Mouse (Mus musculus) left cerebral cortex, postnatal 36 days (tissue): ENCODE measurements around the gene Golga2. TPM values are rescaled to one million over a fixed set of nuclear protein-coding genes. Genes with fewer than 3 reads are reported as not detected.
A peak's percentile ranks its signal among the peaks of the same experiment; 100 is the strongest.

Experiments used
- DNase-seq, 2 experiments: peaks; one replicate each; pipeline ENCODE4 v3.0.0; 2021 to 2022; ENCODE audit warnings: low spot score in 2 of 2, mixed read lengths in 1 of 2
- intact Hi-C: fragments of 180-260 bp; cut with DNase I; formaldehyde crosslinking; loops from one replicate; pipeline ENCODE4 v1.15.1; 2025
- total RNA-seq, 2 experiments: library from RNA; stranded (reverse); gene quantifications; 2 replicates each; pipeline ENCODE4 v1.2.3; 2021

Golga2 gene
- total RNA-seq, 2 experiments from 2014 or later: 83.4 to 89.9 TPM

DNA sequence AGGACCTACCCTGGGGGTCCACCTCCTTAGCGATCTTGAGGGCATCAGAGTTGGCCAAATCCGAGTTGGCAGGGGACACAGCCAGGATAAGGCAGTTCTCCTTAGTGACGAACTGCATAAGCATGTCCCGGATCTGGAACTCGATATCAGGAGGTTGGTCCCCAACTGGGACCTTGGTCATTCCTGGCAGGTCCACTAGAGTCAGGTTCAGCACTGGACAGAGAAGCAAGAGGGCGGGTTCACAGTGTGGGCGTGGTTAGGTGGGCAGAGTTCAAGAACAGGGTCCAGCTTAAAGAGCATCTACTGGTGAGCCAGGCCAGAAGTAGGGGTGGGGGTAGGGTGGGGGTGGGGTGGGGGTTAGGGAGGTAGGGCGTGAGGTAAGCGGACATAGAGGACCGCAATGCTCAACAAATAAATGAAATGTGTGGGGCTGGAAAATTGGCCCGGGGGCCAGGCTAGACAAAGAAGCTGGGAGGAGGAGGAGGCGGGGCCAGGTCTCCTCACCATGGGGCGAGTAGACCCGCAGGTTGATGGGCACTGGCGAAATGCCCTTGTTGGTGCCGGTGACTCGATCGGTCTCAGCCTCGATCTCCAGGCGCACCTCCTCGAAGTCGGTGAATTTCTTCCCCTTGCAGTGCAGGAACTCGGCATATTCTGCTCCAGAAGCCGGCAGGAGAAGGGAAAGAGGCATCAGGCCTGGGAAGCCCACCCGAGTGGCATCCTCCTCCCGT lies 52.9 kb downstream of the Golga2 start:
- DNase-seq: no peak
- intact Hi-C loops: no loop called here

DNA sequence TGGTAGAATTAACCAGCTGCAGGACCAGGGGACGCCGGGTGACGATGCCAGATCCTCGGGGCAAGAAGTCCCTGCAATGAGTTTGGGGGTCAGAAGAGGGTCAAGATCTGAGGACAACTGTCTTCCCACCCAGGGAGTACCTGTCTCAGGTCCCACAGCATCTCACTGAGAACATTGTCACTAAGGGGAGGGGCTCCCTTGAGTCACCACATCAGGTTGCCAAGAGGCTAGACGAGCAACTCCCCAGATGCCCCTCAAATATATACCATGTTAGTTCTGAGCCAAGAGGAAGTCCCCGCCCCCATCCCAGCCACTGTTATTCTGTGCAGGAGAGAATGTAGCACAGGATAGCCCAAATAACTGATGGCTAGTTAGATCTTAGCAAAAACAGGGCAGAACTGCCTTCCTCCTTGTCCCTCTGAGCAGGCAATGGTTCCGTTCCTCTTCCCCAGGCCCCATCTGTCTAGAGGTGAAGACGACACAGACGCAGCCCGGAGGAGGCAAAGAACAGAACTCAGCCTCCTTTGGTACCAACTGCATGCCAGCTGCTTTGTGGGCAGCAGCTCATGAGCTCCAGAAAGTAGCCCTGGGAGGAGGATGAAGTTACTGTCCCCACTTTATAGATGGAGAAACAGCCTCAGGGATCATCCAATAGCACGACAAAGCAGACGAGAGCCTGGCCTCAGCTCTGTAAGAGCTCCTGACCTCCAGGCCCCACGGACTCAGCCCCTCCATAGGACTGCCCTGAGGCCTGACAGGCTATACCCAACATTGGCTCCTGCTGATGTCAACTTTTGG lies 53.9 kb downstream of the Golga2 start:
- DNase-seq: peak; percentile 70 to 81
- intact Hi-C loops: no loop called here

DNA sequence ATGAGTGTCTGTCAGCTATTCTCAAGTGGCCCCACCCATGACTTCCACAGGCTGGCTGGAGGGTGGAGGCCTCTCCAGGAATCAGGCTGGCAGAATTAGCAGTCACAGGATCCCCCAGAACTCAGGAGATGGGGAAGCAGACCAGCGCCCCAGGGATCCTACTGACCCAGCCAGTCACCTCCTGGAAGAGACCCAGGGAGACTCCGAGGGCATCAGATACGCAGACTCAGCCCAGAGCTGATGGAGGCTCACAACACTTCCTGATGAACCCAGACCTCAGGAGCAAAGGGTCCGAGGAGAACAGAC lies 54.4 kb downstream of the Golga2 start:
- intact Hi-C loops: no loop called here
- no peak for DNase-seq

DNA sequence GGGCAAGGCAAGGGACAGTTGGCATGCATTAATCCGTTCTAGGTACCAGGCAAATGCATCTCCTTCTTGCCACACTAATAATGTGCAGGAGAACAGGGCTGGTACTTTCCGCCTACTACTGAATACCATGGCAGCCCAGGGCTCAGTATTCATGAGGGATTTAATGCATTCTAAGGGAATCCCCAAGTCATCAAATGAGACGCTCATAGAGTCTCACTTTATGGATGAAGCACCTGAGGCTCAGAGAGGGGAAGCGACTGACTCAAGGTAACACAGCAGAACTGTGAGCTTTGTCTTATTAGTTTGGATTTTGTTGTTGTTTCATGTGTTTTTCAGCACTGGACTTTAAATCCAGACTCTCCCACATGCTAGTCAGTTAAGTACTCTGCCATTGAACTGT lies 54.9 kb downstream of the Golga2 start:
- intact Hi-C loops: no loop called here
- DNase-seq: no peak

DNA sequence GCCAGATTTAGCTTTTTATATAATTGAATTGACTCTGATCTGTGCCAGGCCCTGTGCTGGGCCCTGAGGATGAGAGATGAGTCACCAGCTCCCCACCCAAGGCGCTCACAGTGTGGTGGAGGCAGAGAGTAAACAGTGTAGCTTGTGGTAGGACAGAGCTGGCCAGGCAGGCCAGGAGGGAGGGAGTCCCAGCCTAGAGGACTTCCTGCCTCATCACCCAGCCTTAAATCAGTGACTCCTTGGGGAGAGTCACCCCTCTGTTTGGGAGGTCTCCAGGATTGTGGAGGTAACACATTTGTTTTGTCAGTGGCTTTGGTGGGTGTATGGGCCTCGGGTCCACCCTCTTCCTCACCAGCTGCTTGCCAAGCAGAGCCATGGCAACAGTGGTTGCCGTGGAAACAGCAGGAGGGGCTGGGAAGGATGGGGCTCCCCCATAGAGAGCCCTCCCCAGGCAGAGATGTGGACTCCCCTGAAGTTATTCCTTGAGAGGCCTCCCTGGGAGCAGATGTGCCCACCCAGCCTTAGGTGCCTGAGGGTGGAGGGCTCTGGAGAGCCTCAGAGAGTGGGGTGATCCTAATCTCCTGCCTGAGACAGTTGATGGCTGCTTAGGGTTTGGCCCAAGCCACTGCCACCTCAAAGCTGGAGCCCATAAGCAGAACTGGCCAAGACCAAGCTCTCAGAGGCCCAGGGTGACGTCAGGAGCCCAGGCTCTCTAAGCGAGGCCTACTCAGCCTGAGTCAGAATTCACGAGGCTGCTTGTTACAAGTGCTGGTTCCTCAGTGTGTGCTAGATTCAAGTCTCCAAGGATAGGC lies 55.6 kb downstream of the Golga2 start:
- intact Hi-C loops: no loop called here
- peak; percentile 84 to 87 for DNase-seq

DNA sequence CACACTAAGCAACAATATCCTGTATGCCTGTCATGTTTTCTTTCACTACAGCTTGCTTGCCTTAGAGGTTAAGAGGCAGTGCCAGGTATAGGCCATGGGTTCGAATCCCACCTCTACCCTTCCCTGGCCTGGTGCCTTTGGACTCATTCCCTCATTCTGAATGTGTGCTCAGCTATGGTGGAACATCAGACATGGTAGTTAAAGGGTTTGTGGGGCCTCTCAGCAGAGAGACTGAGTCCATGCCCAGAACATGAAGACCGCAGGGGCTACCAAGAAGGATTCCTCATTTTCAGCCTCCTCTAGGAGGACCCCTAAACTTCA lies 56.1 kb downstream of the Golga2 start:
- intact Hi-C loops: no loop called here
- no peak for DNase-seq

DNA sequence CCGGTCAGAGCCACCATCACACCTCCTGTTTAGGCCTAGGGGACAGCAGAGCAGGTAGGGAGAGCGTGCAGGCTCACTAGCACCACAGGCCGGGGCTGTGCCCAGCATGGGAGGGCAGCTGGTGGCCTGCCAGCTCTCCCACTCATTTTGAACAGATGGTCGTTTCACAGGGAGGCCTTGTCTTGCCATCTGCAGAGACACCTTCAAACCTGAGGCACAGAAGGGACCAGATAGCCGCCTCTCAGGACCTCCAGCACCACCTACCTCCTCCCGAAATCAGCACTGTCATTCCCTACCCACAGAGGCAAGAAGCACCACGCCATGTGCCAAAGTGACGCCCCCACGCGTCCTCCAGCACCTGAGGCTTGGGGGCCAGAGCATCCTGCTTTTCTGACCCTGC lies 56.9 kb downstream of the Golga2 start:
- DNase-seq: peak; percentile 73 to 81
- intact Hi-C loops: no loop called here

DNA sequence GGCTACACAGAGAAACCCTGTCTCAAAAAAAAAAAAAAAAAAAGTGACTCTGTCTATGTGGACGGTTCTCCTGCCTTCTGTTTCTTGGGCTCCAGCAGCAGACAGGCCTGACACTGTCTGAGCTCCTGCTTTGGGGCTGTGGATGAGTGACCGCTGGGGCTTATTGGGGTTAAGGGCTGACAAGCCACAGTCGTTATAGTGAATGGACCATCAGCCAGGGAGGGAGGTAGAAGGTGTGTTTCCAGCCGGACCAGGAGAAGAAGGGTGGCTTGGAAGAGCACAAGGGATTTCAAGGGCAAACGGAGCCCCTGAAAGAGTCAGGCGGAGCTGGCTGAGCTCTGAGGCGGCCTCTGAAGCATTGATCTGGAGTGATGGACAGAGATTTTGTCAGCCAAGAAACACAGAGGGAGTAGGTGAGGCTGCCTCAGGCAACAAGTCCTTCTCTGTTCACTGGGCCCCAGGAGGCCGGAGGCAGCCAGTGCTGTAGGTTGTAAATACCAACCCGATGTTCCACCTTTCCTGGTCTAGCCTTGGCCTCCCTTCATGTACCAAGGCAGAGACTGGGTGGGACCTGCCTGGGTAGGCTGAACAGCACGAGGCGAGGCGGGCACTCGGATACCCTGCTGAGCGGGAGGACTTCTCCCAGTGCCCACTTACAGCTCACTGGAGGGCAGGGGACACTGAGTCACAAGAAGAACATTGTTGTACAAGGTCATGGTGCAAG lies 57.6 kb downstream of the Golga2 start:
- intact Hi-C loops: no loop called here
- no peak for DNase-seq

DNA sequence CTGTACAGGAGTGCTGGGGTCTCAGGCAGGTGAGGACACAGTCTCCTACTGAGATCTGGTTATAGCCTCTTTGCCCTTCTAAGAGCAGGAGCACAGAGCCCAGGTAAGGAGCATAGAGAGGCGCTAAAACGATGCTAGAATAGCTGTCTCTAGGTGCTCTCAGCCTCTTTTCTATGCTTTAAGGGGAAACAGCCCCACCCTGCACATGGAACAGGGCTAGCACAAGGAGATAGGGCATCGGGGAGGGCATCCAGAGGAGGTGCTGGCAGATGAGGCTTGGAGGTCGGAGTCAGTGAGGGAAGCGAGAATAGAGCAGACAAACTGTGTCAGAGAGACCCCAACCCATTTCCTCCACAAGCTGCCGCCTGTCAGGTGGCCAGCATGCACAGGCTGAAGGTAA lies 59.8 kb downstream of the Golga2 start:
- DNase-seq: no peak

DNA sequence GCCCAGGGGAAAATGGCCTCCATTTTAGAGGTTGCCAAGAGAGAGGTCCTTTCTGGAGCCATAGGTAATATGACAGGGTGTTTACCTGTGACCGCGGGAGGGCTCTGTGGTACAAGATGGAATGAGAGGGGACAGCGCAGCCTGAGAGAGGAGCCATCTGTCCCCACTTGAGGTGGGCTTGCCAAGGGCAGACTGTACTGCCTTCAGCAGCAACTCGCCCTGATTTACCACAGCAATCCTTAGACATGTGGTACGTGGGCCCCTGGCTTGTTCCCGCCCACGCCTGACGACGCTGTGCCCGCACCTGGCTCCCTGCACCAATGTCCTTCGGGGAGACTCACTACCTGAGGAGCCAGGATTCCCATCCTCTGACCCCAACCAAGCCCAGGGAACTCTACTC lies 61.1 kb downstream of the Golga2 start:
- intact Hi-C loops: loop anchor here (2.0 kb wide), 1 partner anchor 34 kb away; no protein-coding TSS in a partner anchor
- DNase-seq: peak; percentile 69 to 79

More for the DNA sequence above, 59.8 kb downstream of the Golga2 start:
- intact Hi-C loops: no loop called here

DNA sequence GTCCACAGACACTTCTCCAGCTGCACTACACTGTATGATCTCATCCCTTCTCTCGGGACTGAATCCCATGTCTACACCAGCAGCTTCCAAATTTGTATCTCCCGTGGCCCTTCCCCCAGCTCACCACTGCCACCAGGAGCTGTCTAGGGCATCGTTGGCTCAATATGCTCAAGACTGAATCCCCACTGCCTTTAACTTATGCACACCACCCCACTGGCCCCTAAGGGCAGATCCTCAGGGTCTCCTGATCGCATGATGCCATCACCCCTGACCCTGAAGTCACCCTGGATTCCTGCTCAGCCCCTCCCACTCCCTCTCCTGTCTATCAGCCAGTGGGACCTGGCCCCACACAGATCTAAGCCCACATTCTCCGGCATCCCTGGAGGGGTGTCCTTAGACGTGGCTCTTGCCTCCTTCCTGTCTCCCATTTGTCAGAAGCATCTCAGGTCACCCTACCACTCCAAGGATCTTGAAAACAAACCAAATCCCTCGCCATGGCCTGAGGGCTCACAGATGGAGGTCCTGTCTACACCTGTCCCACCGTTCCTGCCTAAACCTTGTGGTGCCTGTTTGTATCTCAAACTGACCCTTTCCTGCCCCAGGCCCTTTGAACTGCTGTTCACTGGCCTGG lies 62.6 kb downstream of the Golga2 start:
- DNase-seq: peak in 1 of 2 experiments; percentile 66
- intact Hi-C loops: loop anchor here (2.0 kb wide), 1 partner anchor 35 kb away; no protein-coding TSS in a partner anchor

DNA sequence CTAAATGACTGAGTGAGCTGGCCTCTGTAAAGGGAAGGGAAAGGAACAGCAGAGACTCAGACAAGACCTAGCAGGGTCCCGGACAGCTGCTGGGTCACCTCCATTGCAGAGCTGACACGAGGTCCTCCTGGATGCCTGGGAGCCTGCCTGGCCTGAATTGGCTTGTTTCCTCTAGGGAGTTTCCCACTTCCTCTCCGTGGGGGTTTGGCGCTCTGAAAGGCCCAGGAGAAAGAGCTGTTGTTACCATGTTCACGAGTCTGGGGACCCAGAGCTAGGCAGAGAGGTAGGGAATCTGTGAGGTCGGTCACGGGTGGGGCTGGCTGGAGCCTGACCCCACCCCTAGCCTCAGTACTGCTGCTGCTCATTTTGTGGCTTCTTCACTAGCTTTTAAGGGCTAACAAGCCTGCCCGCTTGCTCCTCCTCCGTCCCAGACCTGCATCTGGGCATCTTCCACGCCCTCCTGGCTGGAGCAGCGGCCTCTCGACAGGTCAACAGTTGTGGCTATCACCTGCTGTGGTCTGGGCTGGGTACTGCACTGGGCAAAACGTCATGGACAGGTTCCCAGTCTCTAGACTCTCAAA lies 63.4 kb downstream of the Golga2 start:
- intact Hi-C loops: no loop called here
- no peak for DNase-seq

DNA sequence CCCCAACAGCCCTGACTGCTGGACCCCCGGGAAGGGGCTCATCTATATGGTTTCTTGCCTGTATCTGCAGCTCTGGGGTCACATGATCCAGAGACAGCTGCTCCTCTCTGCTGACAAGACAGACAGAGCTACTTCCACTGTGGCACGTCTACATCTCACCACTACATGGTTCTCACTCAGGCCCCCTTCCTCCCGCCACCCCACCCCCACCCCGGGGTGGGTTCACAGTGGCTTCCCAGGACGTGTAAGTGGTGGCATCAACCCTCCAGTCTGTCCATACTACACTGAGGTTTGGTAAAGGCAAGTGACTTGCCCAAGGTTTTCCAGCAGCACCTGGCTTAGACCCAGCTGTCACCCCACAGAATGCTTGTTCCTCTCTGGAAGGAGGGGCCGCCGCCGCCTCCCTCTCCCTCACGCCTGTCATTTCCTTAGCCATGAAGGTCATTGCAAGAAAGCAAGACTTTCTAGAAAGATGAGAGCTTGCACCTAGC lies 64.3 kb downstream of the Golga2 start:
- intact Hi-C loops: no loop called here
- DNase-seq: peak; percentile 63 to 67

DNA sequence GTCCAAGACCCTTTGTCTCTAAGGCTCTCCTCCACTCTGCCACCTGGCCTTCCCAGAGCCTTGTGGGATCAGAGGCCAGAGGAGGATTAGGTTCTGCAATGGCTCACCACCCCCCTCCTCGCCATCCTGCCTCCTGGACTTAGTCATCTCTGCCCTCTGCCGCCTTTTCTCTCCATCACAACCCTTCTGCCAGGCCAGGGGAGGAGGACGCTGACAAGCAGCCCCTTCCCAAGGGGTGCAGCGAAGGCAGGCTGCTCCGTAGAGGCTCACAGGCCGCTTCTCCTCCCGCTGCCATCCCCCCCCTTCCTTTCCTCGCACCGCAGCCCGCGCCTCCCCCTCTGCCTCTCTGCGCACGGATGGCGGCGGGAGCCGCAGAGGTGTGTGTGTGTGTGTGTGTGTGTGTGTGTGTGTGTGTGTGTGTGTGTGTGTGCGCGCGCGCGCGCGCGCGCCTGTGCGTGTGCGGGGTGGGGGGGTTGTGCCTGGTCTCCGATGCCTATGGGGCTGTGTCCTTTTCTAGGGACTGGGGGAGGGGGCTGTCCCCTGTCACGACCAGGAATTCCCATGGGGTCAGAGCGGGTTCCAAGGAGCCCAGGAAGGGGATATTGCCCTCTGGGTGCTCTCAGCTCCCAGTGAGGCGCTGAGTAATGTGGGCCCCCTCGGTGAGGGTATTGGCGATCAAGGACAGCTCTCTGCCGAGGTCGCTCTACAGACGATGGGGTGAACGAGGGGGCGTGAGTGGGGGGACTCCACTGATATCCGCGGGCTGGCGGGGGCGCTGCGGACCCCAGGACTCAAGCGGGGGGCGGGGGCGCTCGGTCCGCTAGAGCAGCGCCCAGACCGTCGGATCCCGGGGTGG lies 65.2 kb downstream of the Golga2 start, which contains the start of gene Ciz1:
Gene Ciz1, plus strand, starts transcription at position 177 of the 856 bp plus-strand sequence.
- DNase-seq: peak; percentile 65 to 71
- intact Hi-C loops: no loop called here

DNA sequence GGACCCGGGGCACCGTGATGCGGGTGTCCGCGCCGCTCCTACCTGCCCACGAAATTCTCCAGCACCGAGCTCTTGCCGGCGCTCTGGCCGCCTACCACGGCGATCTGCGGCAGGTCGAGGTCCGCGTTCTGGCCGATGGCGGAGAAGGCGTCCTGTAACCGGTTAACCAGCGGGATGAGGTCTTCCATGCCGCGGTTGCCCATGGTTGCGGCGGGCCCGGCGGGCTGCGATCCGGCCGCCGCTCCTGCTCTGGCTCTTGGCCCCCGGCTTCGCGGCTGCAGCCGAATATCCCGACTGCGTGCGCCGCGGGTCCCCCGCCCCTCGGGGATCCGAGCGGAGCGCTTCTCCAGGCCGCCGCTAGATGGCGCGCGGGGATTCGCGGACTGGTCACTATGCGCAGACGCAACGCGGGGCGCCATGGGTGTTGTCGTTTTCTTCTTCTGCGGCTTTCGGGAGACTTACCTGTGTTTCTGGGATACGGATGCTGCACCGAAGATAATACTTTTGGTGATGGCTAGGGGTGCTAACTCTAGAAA lies 65.9 kb downstream of the Golga2 start, which contains the start of gene Dnm1:
Gene Dnm1, minus strand, starts transcription at position 332 of the 536 bp plus-strand sequence.
- intact Hi-C loops: no loop called here
- DNase-seq: peak; percentile 94 to 95

DNA sequence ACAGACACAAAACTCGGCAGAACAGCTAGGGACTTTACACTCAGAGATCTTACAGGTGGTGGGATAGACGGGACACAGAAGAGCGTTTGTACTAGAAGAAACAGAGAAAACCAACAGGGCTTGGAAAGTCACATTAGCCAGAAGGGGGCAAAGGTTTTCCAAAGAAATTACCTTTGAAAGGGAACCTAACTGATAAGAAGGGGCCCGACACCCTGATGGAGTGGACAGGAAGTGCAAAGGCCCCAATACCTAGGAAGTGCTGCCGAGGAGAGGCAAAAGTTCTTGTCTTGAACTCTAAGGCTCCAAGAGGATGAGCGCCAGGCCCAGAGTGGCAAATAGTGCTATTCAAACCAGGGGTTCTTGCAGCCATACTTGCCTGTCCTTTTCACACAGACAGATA lies 66.7 kb downstream of the Golga2 start:
- intact Hi-C loops: no loop called here
- DNase-seq: no peak

DNA sequence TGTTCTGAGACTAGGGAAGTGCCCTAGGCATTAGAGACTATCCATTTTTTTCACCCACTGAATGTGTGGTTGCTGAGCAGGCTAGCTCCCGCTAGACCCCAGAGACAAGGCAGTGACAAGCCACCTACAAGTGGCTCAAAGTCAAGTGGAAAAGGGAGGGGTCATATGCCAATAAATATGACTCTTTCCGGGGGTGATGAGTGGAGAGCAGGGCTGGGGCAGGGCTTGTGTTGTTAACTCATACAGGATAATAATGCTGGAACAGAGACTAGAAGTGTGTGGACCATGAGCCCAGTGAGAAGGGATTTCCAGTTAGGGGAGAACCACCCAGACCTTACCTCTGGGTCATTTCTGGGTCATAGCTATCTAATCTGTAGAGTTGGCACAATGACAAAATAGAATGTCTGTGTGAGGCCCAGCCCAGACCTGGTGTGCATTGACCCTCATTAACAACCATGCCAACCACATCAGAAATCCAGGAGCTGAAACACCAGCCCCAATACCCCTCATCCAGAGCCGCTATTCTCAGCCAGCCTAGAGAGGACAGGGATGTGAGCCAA lies 67.2 kb downstream of the Golga2 start:
- DNase-seq: no peak
- intact Hi-C loops: no loop called here
